Mouse (Mus musculus): ENCODE measurements around the gene U2af1l4. TPM values are rescaled to one million over a fixed set of nuclear protein-coding genes. Genes with fewer than 3 reads are reported as not detected.

The U2af1l4 gene
- polyA plus RNA-seq (2015; fragmentation: Nextera tagmentation; extraction: Ambion mirVana): 98.9 and 105 TPM in 2 replicates

GRCm38 (mm10) chr7:30563117-30563905 lies at the start of gene U2af1l4, which contains the start of the genes Gm49396 and Psenen:
TSS of gene U2af1l4 (plus strand) at chr7:30563301.
TSS of gene Gm49396 (plus strand) at chr7:30563344.
TSS of gene Psenen (minus strand) at chr7:30563627.
- peak; percentile 83 for ATAC-seq (ENCODE audit: low FRiP score)
- Histone ChIP-seq H3K27me3 (no peaks in the 10 kb centered on the region), H3K4me2 (peak within 1 kb of the TSS; percentile 73), H3K4me3 (peak within 1 kb of the TSS; percentile 75), H3K9me3 (no peaks in the 10 kb centered on the region), H3K4me1 (replicated peaks) (peaks cover 32% of the 10 kb centered on the region), H3K9ac (peak within 1 kb of the TSS; percentile 76), H3K36me3 (peaks cover 31% of the 10 kb centered on the region), H3K27ac (peak within 1 kb of the TSS; percentile 95)
- under 1% methylated on average over 45 of the region's 45 CpGs for WGBS

- no peak overlapping the region for H3K4me2 ChIP-seq
- H3K27ac ChIP-seq: no peak overlapping the region
- no peaks in the 10 kb centered on the region for H3K36me3 ChIP-seq
- no peak overlapping the region for H3K4me3 ChIP-seq
- H3K27me3 ChIP-seq: no peaks in the 10 kb centered on the region
- H3K9ac ChIP-seq: no peak overlapping the region
- H3K4me1 ChIP-seq (replicated peaks): peaks cover 3% of the 10 kb centered on the region; the same call in 1 of the 2 replicates
- H3K9me3 ChIP-seq: no peaks in the 10 kb centered on the region
- no peak for ATAC-seq (ENCODE audit: low FRiP score)
- WGBS: 66% methylated on average over 24 of the region's 24 CpGs
These were observed 47.9 kb upstream of the U2af1l4 start for GRCm38 (mm10) chr7:30515003-30515760.

GRCm38 (mm10) chr7:30518325-30518724 lies 44.8 kb upstream of the U2af1l4 start:
- Histone ChIP-seq H3K4me2 (no peak overlapping the region), H3K27me3 (no peaks in the 10 kb centered on the region), H3K4me1 (replicated peaks) (peaks cover 8% of the 10 kb centered on the region), H3K27ac (no peak overlapping the region), H3K9me3 (no peaks in the 10 kb centered on the region), H3K4me3 (no peak overlapping the region), H3K36me3 (peaks cover 8% of the 10 kb centered on the region), H3K9ac (no peak overlapping the region)
- WGBS: 51% methylated on average over 8 of the region's 8 CpGs
- no peak for ATAC-seq (ENCODE audit: low FRiP score)

- Histone ChIP-seq H3K4me3 (no peak overlapping the region), H3K27ac (no peak overlapping the region), H3K27me3 (no peaks in the 10 kb centered on the region), H3K9ac (peak overlapping the region; percentile 46; the same call in 1 of the 2 replicates), H3K36me3 (peaks cover 28% of the 10 kb centered on the region), H3K4me1 (replicated peaks) (peaks cover 8% of the 10 kb centered on the region), H3K9me3 (no peaks in the 10 kb centered on the region), H3K4me2 (no peak overlapping the region)
- ATAC-seq (ENCODE audit: low FRiP score): 0 out of 2 replicates have a peak, but pooled peaks have one; percentile 3
- WGBS: 57% methylated on average over 4 of the region's 4 CpGs
These were observed 42.7 kb upstream of the U2af1l4 start for GRCm38 (mm10) chr7:30520396-30520795.

- 77% methylated on average over 5 of the region's 5 CpGs for WGBS
- Histone ChIP-seq H3K27ac (no peak overlapping the region; the same call in 1 of the 2 replicates), H3K9ac (peak overlapping the region; percentile 49; the same call in 1 of the 2 replicates)
These were observed 42.2 kb upstream of the U2af1l4 start for GRCm38 (mm10) chr7:30520856-30521255.

GRCm38 (mm10) chr7:30522871-30523270 lies 40.2 kb upstream of the U2af1l4 start:
- Histone ChIP-seq H3K4me3 (no peak overlapping the region), H3K27me3 (no peaks in the 10 kb centered on the region), H3K4me2 (no peak overlapping the region), H3K9ac (no peak overlapping the region; the same call in 1 of the 2 replicates), H3K9me3 (no peaks in the 10 kb centered on the region), H3K4me1 (replicated peaks) (peaks cover 22% of the 10 kb centered on the region), H3K36me3 (peaks cover 53% of the 10 kb centered on the region), H3K27ac (no peak overlapping the region)
- WGBS: 82% methylated on average over 10 of the region's 10 CpGs
- no peak for ATAC-seq (ENCODE audit: low FRiP score)

More at GRCm38 (mm10) chr7:30520856-30521255, 42.2 kb upstream of the U2af1l4 start:
- Histone ChIP-seq H3K4me1 (replicated peaks) (peaks cover 11% of the 10 kb centered on the region), H3K4me3 (no peak overlapping the region), H3K9me3 (no peaks in the 10 kb centered on the region), H3K27me3 (no peaks in the 10 kb centered on the region), H3K4me2 (no peak overlapping the region), H3K36me3 (peaks cover 33% of the 10 kb centered on the region)
- ATAC-seq (ENCODE audit: low FRiP score): peak; percentile 18; the same call in 1 of the 2 replicates

- WGBS: 78% methylated on average over 6 of the region's 6 CpGs
- H3K4me3 ChIP-seq: no peak overlapping the region
- no peaks in the 10 kb centered on the region for H3K27me3 ChIP-seq
- H3K9me3 ChIP-seq: no peaks in the 10 kb centered on the region
- ATAC-seq (ENCODE audit: low FRiP score): no peak
- H3K4me2 ChIP-seq: no peak overlapping the region
- H3K36me3 ChIP-seq: peaks cover 69% of the 10 kb centered on the region
- H3K27ac ChIP-seq: no peak overlapping the region
- H3K4me1 ChIP-seq (replicated peaks): peaks cover 25% of the 10 kb centered on the region
- H3K9ac ChIP-seq: no peak overlapping the region; the same call in 1 of the 2 replicates
These were observed 38.6 kb upstream of the U2af1l4 start for GRCm38 (mm10) chr7:30524487-30524886.

GRCm38 (mm10) chr7:30525954-30526353 lies 37.1 kb upstream of the U2af1l4 start:
- 38% methylated on average over 10 of the region's 10 CpGs for WGBS
- no peak for ATAC-seq (ENCODE audit: low FRiP score)
- Histone ChIP-seq H3K4me3 (no peak overlapping the region), H3K4me2 (no peak overlapping the region), H3K36me3 (peaks cover 84% of the 10 kb centered on the region), H3K9ac (0 out of 2 replicates have a peak overlapping the region, but pooled peaks have one; percentile 53), H3K4me1 (replicated peaks) (peaks cover 22% of the 10 kb centered on the region), H3K27ac (no peak overlapping the region), H3K9me3 (no peaks in the 10 kb centered on the region), H3K27me3 (no peaks in the 10 kb centered on the region)

GRCm38 (mm10) chr7:30526399-30526798 lies 36.7 kb upstream of the U2af1l4 start:
- no peak overlapping the region for H3K4me3 ChIP-seq
- peaks cover 26% of the 10 kb centered on the region for H3K4me1 ChIP-seq (replicated peaks)
- H3K27me3 ChIP-seq: no peaks in the 10 kb centered on the region
- H3K9ac ChIP-seq: peak overlapping the region; percentile 53; the same call in 1 of the 2 replicates
- H3K4me2 ChIP-seq: 0 out of 2 replicates have a peak overlapping the region, but pooled peaks have one; percentile 4
- WGBS: 31% methylated on average over 17 of the region's 17 CpGs
- H3K27ac ChIP-seq: no peak overlapping the region
- H3K36me3 ChIP-seq: peaks cover 88% of the 10 kb centered on the region
- no peaks in the 10 kb centered on the region for H3K9me3 ChIP-seq
- no peak for ATAC-seq (ENCODE audit: low FRiP score)

GRCm38 (mm10) chr7:30526981-30527380 lies 36.1 kb upstream of the U2af1l4 start:
- Histone ChIP-seq H3K27ac (no peak overlapping the region), H3K27me3 (no peaks in the 10 kb centered on the region), H3K4me2 (no peak overlapping the region), H3K9ac (0 out of 2 replicates have a peak overlapping the region, but pooled peaks have one; percentile 53), H3K36me3 (peaks cover 94% of the 10 kb centered on the region), H3K9me3 (no peaks in the 10 kb centered on the region), H3K4me1 (replicated peaks) (peaks cover 32% of the 10 kb centered on the region), H3K4me3 (no peak overlapping the region)
- 80% methylated on average over 14 of the region's 14 CpGs for WGBS
- no peak for ATAC-seq (ENCODE audit: low FRiP score)

- Histone ChIP-seq H3K9ac (peak overlapping the region; percentile 93), H3K4me1 (replicated peaks) (peaks cover 53% of the 10 kb centered on the region), H3K9me3 (no peaks in the 10 kb centered on the region), H3K36me3 (peaks cover 68% of the 10 kb centered on the region), H3K4me2 (peak overlapping the region; percentile 91), H3K4me3 (peak overlapping the region; percentile 75), H3K27me3 (no peaks in the 10 kb centered on the region), H3K27ac (no peak overlapping the region)
- 86% methylated on average over 9 of the region's 9 CpGs for WGBS
- no peak for ATAC-seq (ENCODE audit: low FRiP score)
These were observed 31.7 kb upstream of the U2af1l4 start for GRCm38 (mm10) chr7:30531291-30531815.

- Histone ChIP-seq H3K4me1 (replicated peaks) (peaks cover 47% of the 10 kb centered on the region), H3K4me3 (peak overlapping the region; percentile 75)
- no peak for ATAC-seq (ENCODE audit: low FRiP score)
These were observed 30.2 kb upstream of the U2af1l4 start for GRCm38 (mm10) chr7:30532931-30533330.

More at GRCm38 (mm10) chr7:30532931-30533330, 30.2 kb upstream of the U2af1l4 start:
- peak overlapping the region; percentile 93 for H3K9ac ChIP-seq
- peak overlapping the region; percentile 91 for H3K4me2 ChIP-seq
- 4% methylated on average over 8 of the region's 8 CpGs for WGBS
- peak overlapping the region; percentile 95; the same call in 1 of the 2 replicates for H3K27ac ChIP-seq
- peaks cover 52% of the 10 kb centered on the region for H3K36me3 ChIP-seq
- no peaks in the 10 kb centered on the region for H3K9me3 ChIP-seq
- no peaks in the 10 kb centered on the region for H3K27me3 ChIP-seq
